Mouse (Mus musculus) lung, postnatal 0 days (tissue): Measurements from ENCODE around the gene Abca1.

ENCODE experiments used
- CTCF ChIP-seq: IDR thresholded peaks from 2 replicates; pipeline ENCODE4 v1.5.1; 2016; ENCODE audit warnings: antibody characterized with exemption, mild to moderate bottlenecking
- EP300 ChIP-seq: IDR thresholded peaks from 2 replicates; pipeline ENCODE4 v1.6.1; 2016; ENCODE audit warnings: antibody characterized with exemption, mild to moderate bottlenecking, control low read depth

DNA sequence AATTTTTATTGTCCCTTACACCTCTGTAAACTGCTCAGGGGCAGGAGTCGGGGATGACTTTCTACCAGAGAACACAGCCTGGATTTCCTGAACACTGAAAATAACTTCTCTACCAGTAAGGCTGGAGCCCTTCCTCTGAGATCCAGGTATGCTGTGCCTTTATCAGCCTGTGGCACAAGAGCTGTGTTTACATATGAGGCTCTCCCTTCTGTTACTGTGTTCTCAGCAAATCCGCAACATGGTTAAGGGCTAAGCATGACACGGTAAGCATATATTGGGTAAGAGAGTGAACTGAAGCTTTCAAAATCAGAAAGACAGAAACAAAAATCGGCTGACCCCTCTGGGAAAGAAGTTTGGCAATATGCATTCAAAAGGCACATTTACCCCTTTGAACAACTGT lies 25.7 kb downstream of the Abca1 start:
- no peak for TF ChIP-seq CTCF
- no peak for TF ChIP-seq EP300
